Mouse (Mus musculus) CH12F3 (cell line): ENCODE measurements around the gene Ppp2r5e.

ENCODE experiments used
- in situ Hi-C: fragments of 300-500 bp; cut with MboI; formaldehyde crosslinking; loops from 2 replicates; pipeline ENCODE4 v1.14.3; 2020; ENCODE audit warnings: low sequenced_read_pairs

Ppp2r5e gene

GRCm38 (mm10) chr12:75539228-75539627 lies 56.8 kb downstream of the Ppp2r5e start:
- in situ Hi-C loops, result no loop called here

DNA sequence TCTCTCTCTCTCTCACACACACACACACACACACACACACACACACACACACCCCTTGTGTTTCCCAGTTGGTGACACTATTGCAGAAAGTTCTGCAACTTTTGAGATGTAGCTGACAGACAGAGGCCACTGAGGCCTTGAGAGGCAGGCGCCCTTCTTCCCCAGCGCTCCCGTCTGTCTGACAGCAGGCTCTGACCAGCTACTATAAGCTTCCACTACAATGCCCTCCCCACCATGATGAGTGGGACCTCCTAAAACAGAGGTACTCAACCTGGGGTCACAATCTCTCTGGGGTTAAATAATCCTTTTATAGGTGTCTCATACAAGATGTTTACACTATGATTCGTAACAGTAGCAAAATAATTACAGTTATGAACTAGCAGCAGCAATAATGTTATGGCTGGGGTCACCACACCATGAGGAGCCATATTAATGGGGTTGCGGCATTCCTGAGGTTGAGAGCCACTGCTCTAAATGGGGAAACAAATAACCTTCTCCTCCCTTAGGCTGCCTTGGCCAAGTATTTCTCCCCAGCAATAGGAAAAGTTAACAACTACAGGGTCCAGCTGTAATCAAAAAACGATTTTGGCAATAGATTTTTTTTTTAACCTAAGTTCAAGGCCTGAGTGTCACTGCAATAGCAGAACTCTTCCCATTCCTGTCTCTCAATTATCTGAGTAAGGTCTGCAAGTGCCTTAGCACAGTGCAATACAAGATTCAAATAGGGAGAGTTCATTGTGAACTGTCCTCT lies 58.2 kb downstream of the Ppp2r5e start:
- in situ Hi-C loops, result no loop called here

DNA sequence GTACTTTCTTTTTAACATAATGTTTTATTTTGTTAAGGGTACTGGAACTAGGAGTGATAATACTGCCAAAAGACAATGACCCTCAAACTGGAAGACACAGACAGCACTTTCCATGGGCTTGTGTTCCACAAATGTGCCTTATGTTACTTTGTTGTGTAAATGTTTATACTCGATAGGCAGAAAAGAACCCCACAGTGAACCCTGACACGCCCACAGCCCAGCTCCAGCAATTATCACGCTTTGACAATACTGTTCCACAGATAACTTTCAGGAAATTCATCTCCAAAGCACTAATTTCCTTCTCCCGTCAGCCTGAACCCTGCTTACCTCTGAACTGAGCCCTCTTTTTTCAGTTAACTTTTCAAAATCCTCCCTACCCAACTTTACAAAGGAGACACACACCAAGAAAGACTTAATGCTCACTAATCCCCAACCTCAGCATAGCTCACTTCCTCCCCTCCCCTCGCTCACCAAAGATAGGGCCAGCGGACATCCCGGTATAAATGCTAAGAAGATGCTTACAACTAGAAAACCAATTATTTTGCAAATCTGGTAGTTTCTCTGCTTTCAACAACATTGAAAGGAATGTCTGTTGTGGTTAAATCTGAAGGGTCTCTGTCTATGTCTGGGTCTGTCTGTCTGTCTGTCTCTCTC lies 58.9 kb downstream of the Ppp2r5e start:
- in situ Hi-C loops, result no loop called here

DNA sequence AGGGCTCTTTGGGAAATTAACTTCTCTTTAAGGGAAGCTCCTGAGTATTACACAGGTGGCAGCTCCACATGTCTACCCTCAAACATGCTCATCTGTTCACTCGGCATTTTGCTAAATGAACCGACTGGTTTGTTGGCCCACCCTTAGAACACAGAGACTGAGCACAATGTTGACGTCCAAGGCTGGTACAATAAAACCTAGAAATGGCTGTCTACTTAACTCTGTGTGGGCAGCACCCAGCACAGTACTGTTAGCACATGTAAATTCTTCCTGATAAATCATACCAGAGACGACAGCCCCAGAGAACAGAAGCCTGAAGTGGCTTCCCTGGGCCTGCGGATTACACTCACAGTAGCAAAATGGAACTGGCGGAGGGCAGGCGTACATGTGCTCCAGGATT lies 59.5 kb downstream of the Ppp2r5e start:
- in situ Hi-C loops, result no loop called here

DNA sequence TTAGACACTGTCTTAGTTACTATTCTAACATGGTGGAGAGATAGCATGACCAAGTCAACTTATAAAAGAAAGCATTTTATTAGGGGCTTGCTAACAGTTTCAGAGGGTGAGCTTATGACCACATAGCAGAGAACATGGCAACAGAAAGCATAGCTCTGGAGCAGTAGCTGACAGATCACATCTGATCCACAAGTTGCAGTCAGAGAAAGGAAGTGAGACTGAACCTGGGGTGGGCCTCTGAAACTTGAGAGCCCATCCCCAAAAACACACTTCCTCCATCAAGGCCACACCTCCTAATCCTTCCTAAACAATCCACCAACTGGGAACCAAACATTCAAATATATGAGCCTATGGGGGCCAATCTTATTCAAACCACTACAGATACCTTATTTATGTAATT lies 62.9 kb downstream of the Ppp2r5e start:
- in situ Hi-C loops, result no loop called here

GRCm38 (mm10) chr12:75531895-75532294 lies 64.2 kb downstream of the Ppp2r5e start:
- in situ Hi-C loops, result no loop called here

- in situ Hi-C loops, result no loop called here
Observed at GRCm38 (mm10) chr12:75528857-75529808, 66.9 kb downstream of the Ppp2r5e start.

DNA sequence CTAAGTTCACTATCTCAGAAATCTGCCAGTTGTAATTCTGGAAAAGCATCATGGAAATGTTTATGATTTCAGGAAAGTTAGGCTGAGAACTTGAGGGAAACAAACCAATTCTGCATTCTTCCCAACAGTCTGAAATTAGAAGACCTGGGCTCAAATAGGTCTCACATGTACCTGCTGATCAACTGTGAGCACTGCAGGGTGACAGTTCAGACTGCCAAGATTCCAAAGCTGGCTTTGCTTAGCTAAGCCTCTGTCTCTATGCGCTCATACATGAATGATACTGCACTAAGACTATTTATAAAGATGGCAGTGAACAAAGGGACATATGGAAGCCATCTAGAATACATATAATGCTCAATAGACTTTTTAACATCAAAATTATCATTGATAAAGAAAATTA lies 67.7 kb downstream of the Ppp2r5e start:
- in situ Hi-C loops, result no loop called here

- in situ Hi-C loops, result no loop called here
Observed at GRCm38 (mm10) chr12:75524199-75524598, 71.8 kb downstream of the Ppp2r5e start.

- in situ Hi-C loops, result no loop called here
Observed at GRCm38 (mm10) chr12:75522931-75523330, 73.1 kb downstream of the Ppp2r5e start.

DNA sequence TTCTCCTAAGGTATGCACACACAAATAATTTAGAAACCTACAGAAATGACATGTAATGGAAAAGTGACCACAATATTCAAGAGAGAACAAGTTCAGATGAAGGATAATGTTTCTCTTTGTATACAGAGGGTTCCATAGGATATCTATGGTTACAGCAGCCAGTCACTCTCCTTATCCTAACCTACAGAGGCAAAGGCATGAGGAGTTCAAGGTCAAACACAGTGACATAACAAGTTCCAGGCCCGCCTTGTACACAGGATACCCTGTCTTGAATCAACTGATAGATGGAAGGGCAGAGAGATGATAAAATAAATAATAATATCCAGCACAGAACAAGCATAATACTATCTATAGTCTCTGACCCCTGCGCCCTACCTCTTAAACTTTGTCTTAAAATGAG lies 73.7 kb downstream of the Ppp2r5e start:
- in situ Hi-C loops, result no loop called here

DNA sequence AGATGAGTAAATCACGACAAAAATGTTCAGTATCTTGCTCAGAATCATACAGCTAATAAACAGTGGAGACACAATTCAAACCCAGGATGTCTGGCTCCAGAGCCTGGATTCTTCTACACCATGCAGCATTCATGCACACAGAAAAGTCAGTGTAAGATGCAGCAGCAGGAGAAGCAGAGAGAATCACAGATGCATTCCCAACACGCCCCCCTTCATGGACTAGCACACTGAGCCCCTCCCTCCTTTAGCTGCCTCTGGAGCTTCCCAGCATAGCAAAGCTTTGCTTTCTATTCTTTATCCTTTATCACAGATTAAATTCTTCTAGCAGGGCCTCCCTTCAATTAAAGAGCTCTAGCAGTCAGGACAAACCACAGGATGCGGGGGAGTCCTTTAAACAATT lies 75.7 kb downstream of the Ppp2r5e start:
- in situ Hi-C loops, result no loop called here

GRCm38 (mm10) chr12:75519181-75519940 lies 76.7 kb downstream of the Ppp2r5e start:
- in situ Hi-C loops, result no loop called here

- in situ Hi-C loops, result no loop called here
Observed at GRCm38 (mm10) chr12:75515301-75515906, 80.6 kb downstream of the Ppp2r5e start.

- in situ Hi-C loops, result no loop called here
Observed at GRCm38 (mm10) chr12:75511520-75511919, 84.5 kb downstream of the Ppp2r5e start.

DNA sequence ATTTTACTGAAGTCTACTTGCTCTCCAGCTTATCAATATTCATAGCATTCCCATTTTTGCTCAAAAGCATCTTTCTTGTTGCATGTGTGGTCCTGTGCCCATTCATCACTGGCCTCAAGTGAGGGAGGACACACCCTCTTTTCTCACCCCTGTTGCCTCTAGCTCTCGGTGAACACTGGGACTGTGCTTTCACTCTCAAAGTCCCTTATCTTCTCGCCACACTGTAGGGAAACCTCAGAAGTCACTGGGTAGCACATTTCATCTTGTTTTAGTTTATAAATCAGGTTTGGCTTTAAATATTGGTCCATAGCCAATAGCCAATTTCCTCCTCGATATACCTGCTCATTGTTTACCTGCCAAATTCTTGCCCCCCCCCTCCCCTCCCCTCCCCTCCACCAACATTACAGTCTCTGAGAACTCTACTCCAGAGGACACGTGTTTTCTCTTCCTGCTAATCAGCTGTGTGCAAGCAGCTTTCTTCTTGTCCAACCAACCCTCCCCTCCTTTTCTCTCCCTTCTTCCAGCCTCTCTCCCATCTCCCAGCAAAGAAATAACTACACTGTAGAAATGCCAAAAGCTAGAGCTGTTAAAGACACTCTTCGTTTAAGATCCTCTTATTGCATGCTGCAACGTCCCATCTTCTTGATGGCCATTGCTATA lies 90.9 kb downstream of the Ppp2r5e start:
- in situ Hi-C loops, result no loop called here

DNA sequence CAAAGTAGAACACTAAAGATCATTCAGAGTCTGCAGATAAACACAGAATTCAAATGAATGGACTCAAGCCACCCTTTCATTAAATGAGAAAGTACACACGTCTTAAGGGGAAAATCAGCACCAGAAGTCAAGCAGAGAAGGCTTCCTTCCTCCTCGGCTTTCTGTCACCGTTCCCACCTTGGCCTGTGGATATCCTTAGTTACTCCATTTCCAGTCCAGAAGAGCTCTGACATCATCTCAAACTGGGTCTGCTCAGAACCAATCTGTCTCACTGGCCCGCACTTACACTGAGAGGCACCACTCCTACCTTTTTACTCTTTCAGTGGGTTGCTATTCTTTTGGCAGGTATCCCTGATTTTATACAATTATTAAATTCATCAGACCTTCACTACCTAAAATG lies 93.4 kb downstream of the Ppp2r5e start:
- in situ Hi-C loops, result no loop called here

DNA sequence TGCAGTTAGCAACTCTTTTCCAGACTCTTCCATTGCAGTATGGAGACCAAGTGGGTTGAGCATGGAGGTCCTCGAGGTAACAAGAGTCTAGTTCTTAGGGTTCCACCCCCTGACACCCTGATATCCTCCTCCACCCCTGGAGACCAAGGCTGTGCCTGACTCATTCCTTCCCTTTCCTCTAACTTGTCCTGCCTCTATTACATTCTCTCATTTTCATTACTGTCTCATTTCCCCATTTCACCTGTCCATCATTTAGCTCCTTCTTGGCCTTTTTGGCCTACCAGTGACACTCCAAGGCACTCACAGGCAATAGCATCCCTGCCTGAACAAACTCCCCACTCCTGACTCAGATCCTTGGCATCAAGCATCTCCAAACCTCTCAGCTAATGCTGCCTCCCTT lies 98.3 kb downstream of the Ppp2r5e start:
- in situ Hi-C loops, result no loop called here

DNA sequence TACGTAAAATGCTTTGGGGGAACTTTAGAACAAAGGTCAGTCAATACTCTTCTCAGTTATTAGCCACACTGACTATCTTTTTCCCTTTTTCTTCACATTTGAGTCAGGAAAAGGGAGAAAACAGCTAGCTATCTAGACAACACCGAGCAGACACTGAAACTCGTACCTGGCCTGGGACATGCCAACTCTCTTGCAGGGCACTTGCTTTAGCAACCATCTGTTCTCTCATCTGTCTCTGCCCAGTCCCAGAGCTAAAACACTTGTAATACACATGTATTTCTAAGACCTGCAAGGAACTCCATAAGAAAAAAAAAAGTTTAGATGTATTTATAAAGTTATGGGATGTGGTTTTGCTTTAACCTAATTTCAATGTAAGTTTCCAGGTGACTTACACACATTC lies 100.4 kb downstream of the Ppp2r5e start:
- in situ Hi-C loops, result no loop called here

GRCm38 (mm10) chr12:75494643-75495042 lies 101.4 kb downstream of the Ppp2r5e start:
- in situ Hi-C loops, result no loop called here
